Mouse (Mus musculus): ENCODE measurements around the gene Casp1. TPM values are rescaled to one million over a fixed set of nuclear protein-coding genes. Genes with fewer than 3 reads are reported as not detected.

Gene Casp1
- polyA plus RNA-seq, 1 experiment from 2014 or later, result 1.3 TPM

DNA sequence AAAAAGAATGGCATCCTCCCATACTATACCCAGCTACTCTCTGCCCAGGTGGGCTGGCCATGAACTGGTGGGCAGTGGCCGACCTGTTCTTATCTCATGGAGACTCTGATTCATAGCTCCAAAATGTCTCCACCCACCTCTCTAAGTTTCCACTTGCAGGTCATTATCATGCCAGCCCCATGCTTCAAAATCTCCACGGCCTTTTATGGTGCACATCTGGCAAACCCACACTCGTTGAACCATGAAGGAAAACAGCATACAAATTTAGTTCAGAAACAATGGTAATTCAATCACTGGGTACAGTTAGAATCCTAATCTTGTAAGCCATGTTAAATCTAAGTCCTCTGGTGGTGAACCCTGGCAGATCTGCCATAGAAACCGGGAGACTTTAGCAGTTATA is 13.1 kb downstream of the Casp1 start:
- Histone ChIP-seq H3K9ac (no peak overlapping the region), H3K4me2 (no peak overlapping the region), H3K4me3 (no peak overlapping the region), H3K36me3 (no peaks in the 10 kb centered on the region), H3K9me3 (replicated peaks) (no peaks in the 10 kb centered on the region), H3K27me3 (no peaks in the 10 kb centered on the region), H3K27ac (no peak overlapping the region), H3K4me1 (replicated peaks) (no peaks in the 10 kb centered on the region)
- no peak for ATAC-seq (replicated peaks; ENCODE audit: insufficient number of reproducible peaks, insufficient read depth, low FRiP score, low read depth)
- WGBS, result 57% methylated on average over 4 of the region's 4 CpGs

- 49% methylated on average over 3 of the region's 3 CpGs for WGBS
Observed at GRCm38 (mm10) chr9:5328204-5328603, 29.9 kb downstream of the Casp1 start.

DNA sequence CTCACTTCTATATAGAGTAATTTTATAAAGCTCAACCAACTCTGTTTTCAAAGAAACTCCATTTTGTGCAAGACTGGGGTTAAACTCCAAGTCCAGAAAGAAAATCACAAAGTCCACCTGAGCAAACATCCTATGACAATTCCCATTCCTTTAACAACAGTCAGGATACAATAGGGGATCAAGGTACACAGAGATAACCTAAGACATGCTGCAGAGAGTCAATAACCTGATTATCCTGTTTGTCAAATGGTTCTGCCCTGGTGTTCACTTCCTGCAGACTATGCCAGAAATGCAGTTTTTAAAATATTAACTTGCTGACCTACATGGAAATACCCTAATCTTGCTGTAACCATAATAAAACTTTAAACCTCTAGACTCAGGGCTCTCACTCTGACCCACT is 34.1 kb downstream of the Casp1 start:
- Histone ChIP-seq H3K4me1 (replicated peaks) (no peaks in the 10 kb centered on the region), H3K36me3 (no peaks in the 10 kb centered on the region), H3K4me3 (no peak overlapping the region), H3K27me3 (no peaks in the 10 kb centered on the region), H3K9me3 (replicated peaks) (no peaks in the 10 kb centered on the region), H3K27ac (no peak overlapping the region), H3K4me2 (no peak overlapping the region), H3K9ac (no peak overlapping the region)
- no peak for ATAC-seq (replicated peaks; ENCODE audit: insufficient number of reproducible peaks, insufficient read depth, low FRiP score, low read depth)

More at GRCm38 (mm10) chr9:5328204-5328603, 29.9 kb downstream of the Casp1 start:
- no peaks in the 10 kb centered on the region for H3K4me1 ChIP-seq (replicated peaks)
- no peak for ATAC-seq (replicated peaks; ENCODE audit: insufficient number of reproducible peaks, insufficient read depth, low FRiP score, low read depth)
- no peaks in the 10 kb centered on the region for H3K9me3 ChIP-seq (replicated peaks)
- H3K36me3 ChIP-seq, result no peaks in the 10 kb centered on the region
- H3K27me3 ChIP-seq, result no peaks in the 10 kb centered on the region
- H3K9ac ChIP-seq, result no peak overlapping the region
- H3K4me3 ChIP-seq, result no peak overlapping the region
- H3K4me2 ChIP-seq, result no peak overlapping the region
- H3K27ac ChIP-seq, result no peak overlapping the region

- Histone ChIP-seq H3K27me3 (no peaks in the 10 kb centered on the region), H3K4me1 (replicated peaks) (no peaks in the 10 kb centered on the region), H3K36me3 (no peaks in the 10 kb centered on the region), H3K9ac (no peak overlapping the region), H3K27ac (no peak overlapping the region), H3K9me3 (replicated peaks) (no peaks in the 10 kb centered on the region), H3K4me2 (no peak overlapping the region), H3K4me3 (no peak overlapping the region)
- whole genome bisulfite sequencing, result 88% methylated on average over 1 of the region's 1 CpGs
- ATAC-seq (replicated peaks; ENCODE audit: insufficient number of reproducible peaks, insufficient read depth, low FRiP score, low read depth), result no peak
Observed at GRCm38 (mm10) chr9:5333422-5333821, 35.1 kb downstream of the Casp1 start.

DNA sequence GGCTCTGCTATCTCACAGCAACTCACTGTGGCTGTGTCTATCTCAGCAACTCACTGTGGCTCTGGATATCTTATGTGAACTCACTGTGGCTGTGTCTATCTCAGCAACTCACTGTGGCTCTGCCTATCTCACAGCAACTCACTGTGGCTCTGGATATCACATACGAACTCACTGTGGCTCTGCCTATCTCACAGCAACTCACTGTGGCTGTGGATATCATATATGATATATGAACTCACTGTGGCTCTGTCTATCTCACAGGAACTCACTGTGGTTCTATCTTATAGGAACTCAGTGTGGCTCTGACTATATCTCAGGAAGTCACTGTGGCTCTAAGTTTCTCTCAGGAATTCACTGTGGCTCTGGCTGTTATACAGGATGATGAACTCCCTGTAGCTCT is 44.8 kb downstream of the Casp1 start:
- Histone ChIP-seq H3K27ac (no peak overlapping the region), H3K9ac (no peak overlapping the region), H3K9me3 (replicated peaks) (no peaks in the 10 kb centered on the region), H3K4me3 (no peak overlapping the region), H3K36me3 (no peaks in the 10 kb centered on the region), H3K4me1 (replicated peaks) (no peaks in the 10 kb centered on the region), H3K27me3 (no peaks in the 10 kb centered on the region), H3K4me2 (no peak overlapping the region)
- ATAC-seq (replicated peaks; ENCODE audit: insufficient number of reproducible peaks, insufficient read depth, low FRiP score, low read depth), result no peak
- WGBS, result 50% methylated on average over 1 of the region's 1 CpGs

- no peak overlapping the region for H3K27ac ChIP-seq
- no peaks in the 10 kb centered on the region for H3K27me3 ChIP-seq
- 71% methylated on average over 4 of the region's 4 CpGs for WGBS
- no peak overlapping the region for H3K4me2 ChIP-seq
- no peak overlapping the region for H3K4me3 ChIP-seq
- ATAC-seq (replicated peaks; ENCODE audit: insufficient number of reproducible peaks, insufficient read depth, low FRiP score, low read depth), result no peak
- no peak overlapping the region for H3K9ac ChIP-seq
- no peaks in the 10 kb centered on the region for H3K9me3 ChIP-seq (replicated peaks)
- no peaks in the 10 kb centered on the region for H3K4me1 ChIP-seq (replicated peaks)
- H3K36me3 ChIP-seq, result no peaks in the 10 kb centered on the region
Observed at GRCm38 (mm10) chr9:5344090-5344489, 45.8 kb downstream of the Casp1 start.

DNA sequence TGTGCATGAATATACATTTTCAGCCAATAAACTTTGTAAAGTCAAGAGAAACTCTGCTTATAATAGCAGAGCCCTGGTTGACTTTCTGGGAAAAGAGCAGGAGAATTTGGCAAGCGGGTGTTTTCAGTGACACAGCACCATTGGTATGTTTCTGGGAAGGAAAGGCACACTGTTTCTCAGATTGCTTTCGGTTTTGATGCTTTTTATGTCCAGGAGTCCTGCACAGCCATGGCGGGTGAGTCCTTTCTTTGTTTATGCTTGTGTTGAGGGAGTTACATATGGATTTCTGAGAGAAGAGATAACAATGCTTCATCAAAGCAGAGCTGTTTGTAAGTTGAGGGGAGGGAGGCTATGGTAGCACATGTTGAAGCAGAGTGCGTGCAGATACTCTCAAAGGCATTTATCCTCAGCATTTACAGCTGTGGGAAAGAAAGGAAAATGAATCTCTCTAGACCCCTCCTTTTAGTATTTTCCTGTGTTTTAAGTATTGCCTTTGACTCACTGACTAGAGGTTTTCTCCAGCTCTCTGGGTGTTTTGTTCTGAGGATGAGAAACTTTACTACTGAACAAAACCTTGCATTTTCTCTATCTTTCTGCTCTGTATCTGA is 47.1 kb downstream of the Casp1 start, which contains the start of gene Casp12:
TSS of gene Casp12 (plus strand) at position 140 of the 608 bp plus-strand sequence.
- no peaks in the 10 kb centered on the region for H3K36me3 ChIP-seq
- H3K9me3 ChIP-seq (replicated peaks), result no peaks in the 10 kb centered on the region
- whole genome bisulfite sequencing, result 34% methylated on average over 4 of the region's 4 CpGs
- peak within 1 kb of the TSS; percentile 28 for H3K4me3 ChIP-seq
- peak within 1 kb of the TSS; percentile 12; the same call in 1 of the 2 replicates for H3K4me2 ChIP-seq
- H3K9ac ChIP-seq, result no peak within 1 kb of the TSS
- H3K27me3 ChIP-seq, result no peaks in the 10 kb centered on the region
- ATAC-seq (replicated peaks; ENCODE audit: insufficient number of reproducible peaks, insufficient read depth, low FRiP score, low read depth), result peak; percentile 62; the same call in 1 of the 2 replicates
- H3K4me1 ChIP-seq (replicated peaks), result no peaks in the 10 kb centered on the region
- H3K27ac ChIP-seq, result peak within 1 kb of the TSS; percentile 59

GRCm38 (mm10) chr9:5347381-5347780 is 49.1 kb downstream of the Casp1 start:
- Histone ChIP-seq H3K36me3 (no peaks in the 10 kb centered on the region), H3K4me2 (no peak overlapping the region), H3K9ac (no peak overlapping the region), H3K27ac (no peak overlapping the region), H3K27me3 (no peaks in the 10 kb centered on the region), H3K4me1 (replicated peaks) (no peaks in the 10 kb centered on the region), H3K9me3 (replicated peaks) (no peaks in the 10 kb centered on the region), H3K4me3 (no peak overlapping the region)
- no peak for ATAC-seq (replicated peaks; ENCODE audit: insufficient number of reproducible peaks, insufficient read depth, low FRiP score, low read depth)
- 46% methylated on average over 4 of the region's 4 CpGs for WGBS

DNA sequence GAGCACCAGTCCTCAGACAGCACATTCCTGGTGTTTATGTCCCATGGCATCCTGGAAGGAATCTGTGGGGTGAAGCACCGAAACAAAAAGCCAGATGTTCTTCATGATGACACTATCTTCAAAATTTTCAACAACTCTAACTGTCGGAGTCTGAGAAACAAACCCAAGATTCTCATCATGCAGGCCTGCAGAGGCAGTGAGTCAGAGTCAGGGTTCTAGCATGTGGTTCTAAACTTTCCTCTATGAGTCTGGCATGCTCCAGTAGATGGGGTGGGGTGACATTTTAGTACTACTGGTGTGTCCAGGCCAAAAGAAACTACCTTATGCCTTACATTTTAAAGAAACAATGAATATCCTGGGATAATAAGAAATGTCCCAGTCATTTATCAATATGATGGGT is 55.4 kb downstream of the Casp1 start:
- no peak overlapping the region for H3K9ac ChIP-seq
- H3K9me3 ChIP-seq (replicated peaks), result no peaks in the 10 kb centered on the region
- H3K27ac ChIP-seq, result no peak overlapping the region
- no peaks in the 10 kb centered on the region for H3K4me1 ChIP-seq (replicated peaks)
- WGBS, result 57% methylated on average over 2 of the region's 2 CpGs
- H3K36me3 ChIP-seq, result no peaks in the 10 kb centered on the region
- H3K4me3 ChIP-seq, result no peak overlapping the region
- no peak overlapping the region for H3K4me2 ChIP-seq
- H3K27me3 ChIP-seq, result no peaks in the 10 kb centered on the region
- ATAC-seq (replicated peaks; ENCODE audit: insufficient number of reproducible peaks, insufficient read depth, low FRiP score, low read depth), result no peak

DNA sequence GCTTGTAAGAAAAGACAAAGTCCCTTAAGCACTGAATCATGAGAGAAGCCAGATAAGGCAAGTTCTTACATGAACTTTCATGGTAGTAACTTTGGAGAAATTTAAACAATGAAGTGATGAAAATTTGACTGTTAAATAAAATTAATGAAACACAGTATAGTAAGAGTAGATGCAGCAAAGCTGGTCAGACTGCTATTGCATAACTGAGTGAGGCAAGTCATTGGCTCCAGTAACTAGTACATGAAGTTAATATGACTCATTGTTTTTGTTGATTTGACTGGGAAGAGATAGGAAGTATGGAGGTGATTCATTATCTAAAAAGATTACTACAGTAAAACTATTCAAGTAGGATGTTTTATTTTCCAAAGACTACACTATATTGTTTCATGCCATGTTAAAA is 58.5 kb downstream of the Casp1 start:
- no peak overlapping the region for H3K4me3 ChIP-seq
- no peaks in the 10 kb centered on the region for H3K36me3 ChIP-seq
- H3K27ac ChIP-seq, result no peak overlapping the region
- H3K9ac ChIP-seq, result no peak overlapping the region
- H3K4me2 ChIP-seq, result no peak overlapping the region
- H3K27me3 ChIP-seq, result no peaks in the 10 kb centered on the region
- H3K4me1 ChIP-seq (replicated peaks), result no peaks in the 10 kb centered on the region
- H3K9me3 ChIP-seq (replicated peaks), result no peaks in the 10 kb centered on the region
- ATAC-seq (replicated peaks; ENCODE audit: insufficient number of reproducible peaks, insufficient read depth, low FRiP score, low read depth), result no peak

Data from heart, embryonic 15.5 days (tissue).